10 mouse cellular contexts compared by ENCODE assay signal in genomic region chr16:44551491-44551890, GRCm38 (mm10). TPM values are rescaled to one million over a fixed set of nuclear protein-coding genes. Genes with fewer than 3 reads are reported as not detected.
A peak's percentile ranks its signal among the peaks of the same experiment; 100 is the strongest.
DNase-seq lines count a peak whose midpoint lies in the region; ATAC-seq and TF ChIP-seq lines count a peak whose summit lies in the region.
"Had no signal": no experiment of that assay in that cellular context is flagged by ENCODE, and none has a peak within 500 bp of the region (broad histone marks: within the 10 kb centered on the region; RNA-seq: fewer than 3 reads in every experiment).

No protein-coding gene starts in this region.

- no peak for TF ChIP-seq RAD21 in CH12.LX (IDR thresholded peaks at IDR 0.05; ENCODE audit: low read depth, low read length)

- TF ChIP-seq EP300 in CH12.LX (IDR thresholded peaks at IDR 0.05; ENCODE audit: low read length): no peak

- peak; percentile 44; the same call in 1 of the 2 replicates for ATAC-seq in forebrain, embryonic 14.5 days
- ATAC-seq in limb, embryonic 15.5 days (ENCODE audit: insufficient number of reproducible peaks, low FRiP score, low TSS enrichment, low read depth): no peak; the same call in 1 of the 2 replicates
- ATAC-seq in liver, embryonic 11.5 days (replicated peaks; ENCODE audit: low FRiP score): no peak

- H3K9me3 ChIP-seq in CH12.LX (replicated peaks; ENCODE audit: low read length): no peaks in the 10 kb centered on the region
- no peaks in the 10 kb centered on the region for H3K9me3 ChIP-seq in forebrain, embryonic 14.5 days (replicated peaks; ENCODE audit: control insufficient read depth, low read length)
- no peaks in the 10 kb centered on the region for H3K9me3 ChIP-seq in limb, embryonic 15.5 days
- H3K9me3 ChIP-seq in liver, embryonic 11.5 days (ENCODE audit: control insufficient read depth, low read length): no peaks in the 10 kb centered on the region

- no peaks in the 10 kb centered on the region for H3K36me3 ChIP-seq in CH12.LX (replicated peaks in 1 of 2; ENCODE audit: control insufficient read depth in 1 of 2, insufficient read depth in 1 of 2, low read length in 1 of 2)
- H3K36me3 ChIP-seq in forebrain, embryonic 14.5 days (ENCODE audit: control insufficient read depth, insufficient read depth, low read length): 0 out of 2 replicates have a peak, but pooled peaks cover 4% of the 10 kb centered on the region
- H3K36me3 ChIP-seq in limb, embryonic 15.5 days: peaks cover 21% of the 10 kb centered on the region
- no peaks in the 10 kb centered on the region for H3K36me3 ChIP-seq in liver, embryonic 11.5 days (ENCODE audit: control insufficient read depth, insufficient read depth, low read length)

- dilution Hi-C loops in CH12.LX (cut with MboI; ENCODE audit: extremely low pct_ligation_motif_present, extremely low pct_unique_long_range_greater_than_20kb, low sequenced_read_pairs): no loop called here

- H3K4me1 ChIP-seq in CH12.LX (ENCODE audit: control insufficient read depth in 1 of 2, insufficient read depth in 2 of 2): peaks cover 6 to 31% of the 10 kb centered on the region in 2 experiments
- H3K4me1 ChIP-seq in forebrain, embryonic 14.5 days (ENCODE audit: control insufficient read depth, insufficient read depth, low read length): peaks cover 60% of the 10 kb centered on the region
- peaks cover 82% of the 10 kb centered on the region for H3K4me1 ChIP-seq in limb, embryonic 15.5 days
- H3K4me1 ChIP-seq in liver, embryonic 11.5 days (replicated peaks; ENCODE audit: control insufficient read depth, insufficient read depth, low read length): no peaks in the 10 kb centered on the region

- no peak overlapping the region for H3K27ac ChIP-seq in CH12.LX (ENCODE audit: insufficient read depth, low read depth)
- H3K27ac ChIP-seq in forebrain, embryonic 14.5 days (ENCODE audit: low read depth, low read length): peak overlapping the region; percentile 84
- H3K27ac ChIP-seq in limb, embryonic 15.5 days: peak overlapping the region; percentile 44; the same call in 1 of the 2 replicates
- no peak overlapping the region for H3K27ac ChIP-seq in liver, embryonic 11.5 days (ENCODE audit: low read depth, low read length)

- TF ChIP-seq CTCF in CH12.LX (conservative IDR thresholded peaks at IDR 0.05 in 1 of 2, IDR thresholded peaks at IDR 0.05 in 1 of 2; ENCODE audit: low read depth in 2 of 2, low read length in 2 of 2): no peak

- no peak overlapping the region for H3K4me3 ChIP-seq in CH12.LX (replicated peaks in 1 of 3; ENCODE audit: low read depth in 2 of 3, low read length in 2 of 3, poor library complexity in 1 of 3)
- no peak overlapping the region for H3K4me3 ChIP-seq in forebrain, embryonic 14.5 days (ENCODE audit: low read depth, low read length)
- no peak overlapping the region for H3K4me3 ChIP-seq in limb, embryonic 15.5 days
- H3K4me3 ChIP-seq in liver, embryonic 11.5 days (ENCODE audit: low read depth, low read length): no peak overlapping the region

- H3K27me3 ChIP-seq in CH12.LX (replicated peaks): no peaks in the 10 kb centered on the region
- no peaks in the 10 kb centered on the region for H3K27me3 ChIP-seq in forebrain, embryonic 14.5 days (replicated peaks; ENCODE audit: control insufficient read depth, insufficient read depth, low read length)
- H3K27me3 ChIP-seq in limb, embryonic 15.5 days: no peaks in the 10 kb centered on the region
- no peaks in the 10 kb centered on the region for H3K27me3 ChIP-seq in liver, embryonic 11.5 days (replicated peaks; ENCODE audit: control insufficient read depth, insufficient read depth, low read length)

- H3K9ac ChIP-seq in CH12.LX (ENCODE audit: insufficient read depth, low read depth): no peak overlapping the region
- peak overlapping the region; percentile 32 for H3K9ac ChIP-seq in forebrain, embryonic 14.5 days (ENCODE audit: low read length)
- H3K9ac ChIP-seq in limb, embryonic 15.5 days: no peak overlapping the region
- H3K9ac ChIP-seq in liver, embryonic 11.5 days (ENCODE audit: low read depth, low read length): no peak overlapping the region

- H3K4me2 ChIP-seq in CH12.LX (ENCODE audit: insufficient read depth, low read depth, poor library complexity, severe bottlenecking): no peak overlapping the region
- H3K4me2 ChIP-seq in forebrain, embryonic 14.5 days (ENCODE audit: low read length): peak overlapping the region; percentile 25
- peak overlapping the region; percentile 33; the same call in 1 of the 2 replicates for H3K4me2 ChIP-seq in limb, embryonic 15.5 days
- no peak overlapping the region for H3K4me2 ChIP-seq in liver, embryonic 11.5 days

- DNase-seq in cerebellum, adult 9-11 months: peak; percentile 65
- no peak for DNase-seq in cerebellum, adult 9-10 months
- no peak for DNase-seq in CH12.LX (ENCODE audit: extremely low read depth)
- DNase-seq in forebrain, embryonic 14.5 days (ENCODE audit: low spot score): peak; percentile 59
- DNase-seq in ovary, postnatal 36 days (ENCODE audit: low spot score): no peak
- no peak for DNase-seq in liver, embryonic 11.5 days (ENCODE audit: low spot score)
- no peak for DNase-seq in kidney, adult 9 months
- DNase-seq: liver; right cerebral cortex, postnatal 4 days had no signal

- no peaks in the 10 kb centered on the region for H3K79me2 ChIP-seq in CH12.LX (replicated peaks; ENCODE audit: control insufficient read depth, extremely low read depth, insufficient read depth, poor library complexity, severe bottlenecking)

- 16% methylated on average over 5 of the region's 5 CpGs for WGBS in forebrain, embryonic 14.5 days
- WGBS in limb, embryonic 15.5 days: 34% methylated on average over 5 of the region's 5 CpGs
- 58% methylated on average over 5 of the region's 5 CpGs for WGBS in liver, embryonic 11.5 days

- in situ Hi-C loops in CH12.LX (cut with MboI; ENCODE audit: low pct_ligation_motif_present, low pct_unique_long_range_greater_than_20kb, low sequenced_read_pairs): no loop called here

- no peak for TF ChIP-seq POLR2A in CH12.LX (IDR thresholded peaks at IDR 0.05; ENCODE audit: low read depth, low read length)

TF ChIP-seq in CH12.LX, 34 proteins besides CTCF, POLR2A, EP300 and RAD21:
- TF ChIP-seq MAZ (IDR thresholded peaks at IDR 0.05; ENCODE audit: low read depth, low read length) (no peak), ZKSCAN1 (IDR thresholded peaks at IDR 0.05; ENCODE audit: borderline replicate concordance, low read depth, low read length) (0 out of 2 replicates have a peak, but pooled peaks have one; percentile 11)

RNA-seq across cellular contexts. Expression of gene Boc, which starts 7.2 kb away (rescaled TPM):
- total RNA-seq in CH12.LX (2012; rRNA removed) (0.25 and 0.29 TPM in 2 replicates), CH12.LX (2014; rRNA removed) (0.47 and 0.67 TPM in 2 replicates)
- polyA plus RNA-seq in CH12.LX (2012; ENCODE audit: insufficient read length, low read depth): 1.2 and 1.5 TPM in 2 replicates
- polyA plus RNA-seq in forebrain, embryonic 14.5 days (2014; fragmentation: Nextera tagmentation; extraction: Ambion mirVana): 11.5 and 13.3 TPM in 2 replicates
- polyA plus RNA-seq in limb, embryonic 15.5 days (2015; fragmentation: Nextera tagmentation; extraction: Ambion mirVana): 56.1 and 57.6 TPM in 2 replicates
- 3.6 and 4.7 TPM in 2 replicates for polyA plus RNA-seq in liver, embryonic 11.5 days (2014; fragmentation: Nextera tagmentation; extraction: Ambion mirVana)

Comparison
In these comparisons a context has a peak if more than half of its experiments do, and no peak if none do; other contexts are left out.
1. DNase-seq: peak in cerebellum, adult 9-11 months (single experiment) and forebrain, embryonic 14.5 days (single experiment); none in cerebellum, adult 9-10 months (single experiment), CH12.LX (single experiment), ovary, postnatal 36 days (single experiment), liver, embryonic 11.5 days (single experiment) and kidney, adult 9 months (single experiment).
2. H3K27ac ChIP-seq: peak in forebrain, embryonic 14.5 days (single experiment) and limb, embryonic 15.5 days (single experiment); none in CH12.LX (single experiment) and liver, embryonic 11.5 days (single experiment).
3. H3K4me2 ChIP-seq: peak in forebrain, embryonic 14.5 days (single experiment) and limb, embryonic 15.5 days (single experiment); none in CH12.LX (single experiment) and liver, embryonic 11.5 days (single experiment).